Mouse (Mus musculus) liver, embryonic 11.5 days (tissue): ENCODE results near the gene Gata1. TPM values are rescaled to one million over a fixed set of nuclear protein-coding genes. Genes with fewer than 3 reads are reported as not detected.
"Not testable (repeated sequence)": the region's sequence is repeated elsewhere in the genome, so short reads cannot be mapped to it uniquely, and the experiment has no call there.

Experiments
- ATAC-seq: fragments of 200-750 bp; cut with Nextera tagmentation; replicated peaks from 2 replicates; pipeline ENCODE4 v1.8.0; 2017; ENCODE audit warnings: moderate number of reproducible peaks, mild to moderate bottlenecking, moderate TSS enrichment, moderate library complexity; ENCODE audit not compliant: low FRiP score
- DNase-seq: peaks from one replicate; pipeline ENCODE4 v3.0.0-alpha.2; 2017; ENCODE audit warnings: low spot score
- H3K27ac ChIP-seq: fragments of 300-500 bp; sonication (generic); 2 replicates; pipeline ENCODE4 v1.5.1; 2014; ENCODE audit warnings: mild to moderate bottlenecking, low read depth, low read length, control low read depth
- H3K27me3 ChIP-seq: fragments of 300-500 bp; sonication (generic); replicated peaks from 2 replicates; pipeline ENCODE4 v1.6.1; 2014; ENCODE audit warnings: low read length, mixed read lengths; ENCODE audit not compliant: control insufficient read depth, insufficient read depth
- H3K36me3 ChIP-seq: fragments of 300-500 bp; sonication (generic); 2 replicates; pipeline ENCODE4 v1.6.1; 2014; ENCODE audit warnings: mild to moderate bottlenecking, low read length, moderate library complexity, mixed read lengths; ENCODE audit not compliant: control insufficient read depth, insufficient read depth
- H3K4me1 ChIP-seq: fragments of 300-500 bp; sonication (generic); replicated peaks from 2 replicates; pipeline ENCODE4 v1.6.1; 2014; ENCODE audit warnings: low read length, mixed read lengths; ENCODE audit not compliant: control insufficient read depth, insufficient read depth
- H3K4me2 ChIP-seq: fragments of 300-500 bp; sonication (generic); 2 replicates; pipeline ENCODE4 v1.6.1; 2014; ENCODE audit warnings: mild to moderate bottlenecking, control low read depth, moderate library complexity
- H3K4me3 ChIP-seq: fragments of 300-500 bp; sonication (generic); 2 replicates; pipeline ENCODE4 v1.5.1; 2014; ENCODE audit warnings: low read depth, low read length, control low read depth
- H3K9ac ChIP-seq: fragments of 300-500 bp; sonication (generic); 2 replicates; pipeline ENCODE4 v1.6.1; 2014; ENCODE audit warnings: low read depth, low read length, control low read depth
- H3K9me3 ChIP-seq: fragments of 300-500 bp; sonication (generic); 2 replicates; pipeline ENCODE4 v1.6.1; 2016; ENCODE audit warnings: low read length, inconsistent platforms, mixed read lengths; ENCODE audit not compliant: control insufficient read depth
- WGBS: fragments of 180-500 bp; shearing (Covaris S2); extraction: QIAGEN DNeasy Blood & Tissue Kit; methylation state at CpG from one replicate; pipeline ENCODE4 v1.1.7; 2014; 5-methylcytosine and 5-hydroxymethylcytosine counted together
- polyA plus RNA-seq: library from polyadenylated mRNA; unstranded; fragments of >200 nt; fragmentation: Nextera tagmentation; extraction: Ambion mirVana; gene quantifications from 2 replicates; pipeline ENCODE4 v1.2.1, GENCODE M21; 2014

Gata1 gene
- 157 and 162 TPM in 2 replicates for polyA plus RNA-seq

DNA sequence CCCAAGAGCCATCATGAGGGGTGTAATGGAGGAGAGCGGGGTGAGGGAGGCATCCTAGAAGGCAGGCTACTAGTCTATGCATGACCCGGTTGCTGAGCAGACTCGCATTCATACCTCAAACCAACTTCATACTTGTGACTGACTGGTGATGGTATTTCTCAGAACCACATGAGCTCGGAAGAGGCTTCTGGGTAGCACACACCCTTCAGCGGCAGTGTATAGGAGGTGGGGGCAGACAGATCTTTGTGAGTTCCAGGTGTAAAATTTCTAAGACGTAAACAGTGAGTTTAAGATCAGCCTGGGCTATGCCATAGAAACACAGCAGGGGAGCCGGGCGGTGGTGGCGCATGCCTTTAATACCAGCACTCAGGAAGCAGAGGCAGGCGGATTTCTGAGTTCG, at the start of gene Gata1:
Gene Gata1, minus strand, starts transcription at position 180 of the 400 bp plus-strand sequence.
- Histone ChIP-seq H3K27me3 (no peaks in the 10 kb centered on the region), H3K9ac (no peak within 1 kb of the TSS), H3K36me3 (no peaks in the 10 kb centered on the region), H3K4me2 (no peak within 1 kb of the TSS), H3K27ac (no peak within 1 kb of the TSS), H3K4me3 (no peak within 1 kb of the TSS), H3K4me1 (no peaks in the 10 kb centered on the region), H3K9me3 (no peaks in the 10 kb centered on the region)
- no peak for DNase-seq
- WGBS, result 93% methylated on average over 11 of the region's 11 CpGs
- ATAC-seq, result no peak

GRCm38 (mm10) chrX:8026811-8027210, 48.9 kb upstream of the Gata1 start:
- Histone ChIP-seq H3K27me3 (no peaks in the 10 kb centered on the region), H3K9me3 (no peaks in the 10 kb centered on the region), H3K9ac (no peak overlapping the region), H3K36me3 (no peaks in the 10 kb centered on the region), H3K4me2 (no peak overlapping the region), H3K27ac (no peak overlapping the region), H3K4me1 (no peaks in the 10 kb centered on the region), H3K4me3 (no peak overlapping the region)
- ATAC-seq (no peak), DNase-seq (no peak)
- whole genome bisulfite sequencing, result 54% methylated on average over 4 of the region's 4 CpGs

GRCm38 (mm10) chrX:8024795-8025194, 46.9 kb upstream of the Gata1 start:
- no peaks in the 10 kb centered on the region for H3K36me3 ChIP-seq
- 60% methylated on average over 2 of the region's 2 CpGs for WGBS

GRCm38 (mm10) chrX:8020111-8020778, 42.4 kb upstream of the Gata1 start:
- Histone ChIP-seq H3K27ac (no peak overlapping the region), H3K4me3 (no peak overlapping the region), H3K9me3 (no peaks in the 10 kb centered on the region), H3K27me3 (no peaks in the 10 kb centered on the region), H3K4me2 (no peak overlapping the region), H3K4me1 (no peaks in the 10 kb centered on the region), H3K36me3 (no peaks in the 10 kb centered on the region), H3K9ac (no peak overlapping the region)
- WGBS, result 94% methylated on average over 2 of the region's 2 CpGs
- DNase-seq (no peak), ATAC-seq (no peak)

More at GRCm38 (mm10) chrX:8024795-8025194, 46.9 kb upstream of the Gata1 start:
- H3K4me3 ChIP-seq, result no peak overlapping the region
- H3K4me2 ChIP-seq, result no peak overlapping the region
- no peak for ATAC-seq
- no peaks in the 10 kb centered on the region for H3K9me3 ChIP-seq
- no peak overlapping the region for H3K9ac ChIP-seq
- no peaks in the 10 kb centered on the region for H3K4me1 ChIP-seq
- no peak overlapping the region for H3K27ac ChIP-seq
- H3K27me3 ChIP-seq, result no peaks in the 10 kb centered on the region
- DNase-seq, result no peak

GRCm38 (mm10) chrX:8018286-8018685, 40.4 kb upstream of the Gata1 start, which contains the start of gene Glod5:
TSS of gene Glod5 (minus strand) at chrX:8018492.
- WGBS, result 57% methylated on average over 2 of the region's 2 CpGs
- DNase-seq, result no peak
- Histone ChIP-seq H3K27me3 (no peaks in the 10 kb centered on the region), H3K9ac (no peak within 1 kb of the TSS), H3K4me2 (no peak within 1 kb of the TSS), H3K9me3 (no peaks in the 10 kb centered on the region), H3K4me3 (no peak within 1 kb of the TSS), H3K36me3 (no peaks in the 10 kb centered on the region), H3K4me1 (no peaks in the 10 kb centered on the region), H3K27ac (no peak within 1 kb of the TSS)
- no peak for ATAC-seq

GRCm38 (mm10) chrX:8017142-8017541, 39.3 kb upstream of the Gata1 start:
- Histone ChIP-seq H3K27me3 (no peaks in the 10 kb centered on the region), H3K36me3 (no peaks in the 10 kb centered on the region), H3K9me3 (no peaks in the 10 kb centered on the region), H3K4me2 (no peak overlapping the region), H3K4me1 (no peaks in the 10 kb centered on the region), H3K9ac (no peak overlapping the region), H3K27ac (no peak overlapping the region), H3K4me3 (no peak overlapping the region)
- no peak for DNase-seq
- WGBS, result 8% methylated on average over 5 of the region's 5 CpGs
- no peak for ATAC-seq

- not testable (repeated sequence) for DNase-seq, H3K9ac ChIP-seq
- 29% methylated on average over 7 of the region's 7 CpGs for WGBS
Observed at GRCm38 (mm10) chrX:8015675-8016074, 37.8 kb upstream of the Gata1 start.

DNA sequence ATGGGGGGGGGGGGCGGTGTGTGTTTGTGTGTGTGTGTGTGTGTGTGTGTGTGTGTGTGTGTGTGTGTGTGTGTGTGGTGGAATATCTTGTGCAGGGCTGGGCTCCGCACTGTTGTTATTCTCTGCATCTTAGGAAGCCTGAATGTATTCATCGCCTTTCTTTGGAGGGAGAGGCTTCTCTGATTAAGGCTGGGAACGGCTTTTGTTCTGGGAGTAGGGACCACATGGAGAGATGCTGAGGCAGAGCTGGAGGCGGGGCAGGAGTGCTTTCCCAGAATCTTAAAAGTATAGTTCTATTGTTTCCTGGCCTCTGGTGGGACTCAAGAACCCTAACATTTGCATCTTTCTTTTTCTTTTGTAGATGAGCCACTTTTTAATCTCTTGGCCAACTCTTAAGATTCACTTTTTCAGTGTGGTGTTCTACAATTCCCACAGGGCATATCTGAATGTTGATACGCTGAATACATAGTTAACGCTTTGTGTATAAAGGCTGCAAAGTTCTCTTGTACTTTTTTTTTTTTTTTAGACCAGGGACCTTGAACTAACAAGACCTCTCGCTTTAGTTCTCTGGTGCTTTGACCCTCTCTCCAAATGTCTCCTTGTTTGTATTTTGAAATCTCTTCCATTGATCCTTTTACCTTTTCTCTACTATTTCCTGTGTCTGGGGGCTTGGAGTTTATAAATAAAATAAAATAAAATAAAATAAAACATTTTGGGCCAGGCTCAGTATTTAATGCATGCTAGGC, 35.9 kb upstream of the Gata1 start:
- Histone ChIP-seq H3K4me1 (no peaks in the 10 kb centered on the region), H3K9me3 (no peaks in the 10 kb centered on the region), H3K27me3 (no peaks in the 10 kb centered on the region), H3K4me3 (no peak overlapping the region), H3K9ac (no peak overlapping the region), H3K36me3 (no peaks in the 10 kb centered on the region), H3K27ac (no peak overlapping the region), H3K4me2 (no peak overlapping the region)
- 58% methylated on average over 7 of the region's 8 CpGs for WGBS
- DNase-seq (no peak), ATAC-seq (no peak)

More at GRCm38 (mm10) chrX:8015675-8016074, 37.8 kb upstream of the Gata1 start:
- not testable (repeated sequence) for ATAC-seq, H3K27ac ChIP-seq, H3K4me2 ChIP-seq, H3K27me3 ChIP-seq, H3K4me1 ChIP-seq, H3K9me3 ChIP-seq, H3K4me3 ChIP-seq, H3K36me3 ChIP-seq

GRCm38 (mm10) chrX:8013157-8013556, 35.3 kb upstream of the Gata1 start:
- ATAC-seq, result no peak
- whole genome bisulfite sequencing, result 17% methylated on average over 2 of the region's 2 CpGs
- DNase-seq, result no peak
- no peak overlapping the region for H3K4me3 ChIP-seq
- H3K4me2 ChIP-seq, result no peak overlapping the region
- no peak overlapping the region for H3K9ac ChIP-seq
- H3K9me3 ChIP-seq, result no peaks in the 10 kb centered on the region
- no peaks in the 10 kb centered on the region for H3K36me3 ChIP-seq
- no peaks in the 10 kb centered on the region for H3K4me1 ChIP-seq
- H3K27ac ChIP-seq, result no peak overlapping the region
- no peaks in the 10 kb centered on the region for H3K27me3 ChIP-seq
